Mouse (Mus musculus) olfactory bulb, adult 2 months (tissue): ENCODE measurements around the gene Prex1.

Experiments
- CTCF ChIP-seq: fragments of 200-500 bp; IDR thresholded peaks from 2 replicates; pipeline ENCODE4 v1.5.1; 2012; ENCODE audit warnings: low read depth, mild to moderate bottlenecking, low read length, moderate library complexity; ENCODE audit not compliant: insufficient read depth
- POLR2A ChIP-seq: fragments of 200-500 bp; IDR thresholded peaks from 2 replicates; pipeline ENCODE4 v1.6.1; 2012; ENCODE audit warnings: mild to moderate bottlenecking, low read depth, low read length, moderate library complexity; ENCODE audit not compliant: insufficient read depth

GRCm38 (mm10) chr2:166663250-166663961, 50.2 kb downstream of the Prex1 start:
- TF ChIP-seq CTCF (no peak), POLR2A (no peak)
